Mouse (Mus musculus): ENCODE data around the gene Zswim3. TPM values are rescaled to one million over a fixed set of nuclear protein-coding genes. Genes with fewer than 3 reads are reported as not detected.

The Zswim3 gene
- polyA plus RNA-seq, 1 experiment from 2014 or later, result 5.3 TPM

DNA sequence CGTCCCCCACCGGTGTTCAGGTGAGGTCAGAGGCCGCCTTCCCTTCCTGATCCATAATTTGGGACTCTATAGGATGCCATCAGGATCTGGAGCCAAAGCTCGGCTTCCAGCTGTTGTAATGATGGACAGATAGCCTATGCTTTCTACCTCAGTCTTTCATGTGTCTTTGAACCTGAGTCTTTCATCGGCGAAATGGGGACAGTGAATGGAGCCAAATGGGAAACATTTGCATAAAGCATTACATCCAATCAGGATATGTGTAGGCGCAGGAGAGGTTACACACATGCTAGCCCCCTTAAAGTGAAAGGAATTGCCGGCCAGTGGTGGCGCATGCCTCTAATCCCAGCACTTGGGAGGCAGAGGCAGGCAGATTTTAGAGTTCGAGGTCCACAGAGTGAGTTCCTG, 18.3 kb downstream of the Zswim3 start:
- DNase-seq (ENCODE audit: low spot score) (peak; percentile 71), ATAC-seq (peak; percentile 72)
- Histone ChIP-seq H3K9ac (replicated peaks; ENCODE audit: low read depth) (peak overlapping the region; percentile 64), H3K4me1 (ENCODE audit: insufficient read depth, low read depth, low read length) (no peaks in the 10 kb centered on the region), H3K9me3 (ENCODE audit: low read length) (no peaks in the 10 kb centered on the region), H3K4me3 (ENCODE audit: low read depth, low read length) (peak overlapping the region; percentile 74), H3K27ac (ENCODE audit: low read length) (peak overlapping the region; percentile 78), H3K27me3 (replicated peaks; ENCODE audit: insufficient read depth, low read length) (no peaks in the 10 kb centered on the region), H3K36me3 (ENCODE audit: insufficient read depth, low read length) (peaks cover 12% of the 10 kb centered on the region), H3K4me2 (replicated peaks; ENCODE audit: low read depth, low read length) (peak overlapping the region; percentile 84)
- WGBS, result 2% methylated on average over 10 of the region's 10 CpGs
- TF ChIP-seq EP300 (IDR thresholded peaks at IDR 0.05), result peak; percentile 12; the same call in 1 of the 2 replicates
- peak; percentile 54 for TF ChIP-seq CTCF (IDR thresholded peaks at IDR 0.05)

GRCm38 (mm10) chr2:164823969-164824368, 19.1 kb downstream of the Zswim3 start:
- WGBS, result 93% methylated on average over 4 of the region's 4 CpGs
- H3K4me2 ChIP-seq (replicated peaks; ENCODE audit: low read depth, low read length), result no peak overlapping the region
- peaks cover 12% of the 10 kb centered on the region for H3K36me3 ChIP-seq (ENCODE audit: insufficient read depth, low read length)
- no peak overlapping the region for H3K4me3 ChIP-seq (ENCODE audit: low read depth, low read length)
- no peaks in the 10 kb centered on the region for H3K4me1 ChIP-seq (ENCODE audit: insufficient read depth, low read depth, low read length)
- TF ChIP-seq EP300 (IDR thresholded peaks at IDR 0.05), result no peak
- TF ChIP-seq CTCF (IDR thresholded peaks at IDR 0.05), result no peak
- no peaks in the 10 kb centered on the region for H3K9me3 ChIP-seq (ENCODE audit: low read length)
- H3K9ac ChIP-seq (replicated peaks; ENCODE audit: low read depth), result no peak overlapping the region
- no peak overlapping the region for H3K27ac ChIP-seq (ENCODE audit: low read length)
- ATAC-seq, result no peak
- DNase-seq (ENCODE audit: low spot score), result no peak
- no peaks in the 10 kb centered on the region for H3K27me3 ChIP-seq (replicated peaks; ENCODE audit: insufficient read depth, low read length)

DNA sequence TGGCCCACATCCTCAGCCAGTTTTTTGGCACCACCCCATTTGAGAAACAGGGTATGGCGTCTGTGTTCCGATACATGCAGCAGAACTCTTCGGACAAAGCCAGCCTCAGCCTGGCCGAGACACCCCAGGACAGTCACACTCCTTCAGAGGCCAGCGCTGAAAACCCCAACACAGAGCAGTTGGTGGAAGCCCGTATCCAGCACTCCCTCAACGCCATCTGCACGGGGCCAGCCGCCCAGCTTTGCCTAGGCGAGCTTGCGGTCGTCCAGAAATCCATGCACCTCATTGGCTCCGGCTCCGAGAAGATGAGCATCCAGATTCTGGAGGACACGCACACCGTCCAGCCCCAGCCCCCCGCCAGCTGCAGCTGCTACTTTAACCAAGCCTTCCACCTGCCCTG, 20.6 kb downstream of the Zswim3 start:
- no peak overlapping the region for H3K9ac ChIP-seq (replicated peaks; ENCODE audit: low read depth)
- H3K27me3 ChIP-seq (replicated peaks; ENCODE audit: insufficient read depth, low read length), result no peaks in the 10 kb centered on the region
- DNase-seq (ENCODE audit: low spot score) (no peak), ATAC-seq (no peak)
- TF ChIP-seq EP300 (IDR thresholded peaks at IDR 0.05) (no peak), CTCF (IDR thresholded peaks at IDR 0.05) (no peak)
- WGBS, result 95% methylated on average over 17 of the region's 17 CpGs
- H3K4me2 ChIP-seq (replicated peaks; ENCODE audit: low read depth, low read length), result no peak overlapping the region
- H3K4me1 ChIP-seq (ENCODE audit: insufficient read depth, low read depth, low read length), result no peaks in the 10 kb centered on the region
- H3K9me3 ChIP-seq (ENCODE audit: low read length), result no peaks in the 10 kb centered on the region
- peaks cover 12% of the 10 kb centered on the region for H3K36me3 ChIP-seq (ENCODE audit: insufficient read depth, low read length)
- no peak overlapping the region for H3K27ac ChIP-seq (ENCODE audit: low read length)
- H3K4me3 ChIP-seq (ENCODE audit: low read depth, low read length), result no peak overlapping the region

DNA sequence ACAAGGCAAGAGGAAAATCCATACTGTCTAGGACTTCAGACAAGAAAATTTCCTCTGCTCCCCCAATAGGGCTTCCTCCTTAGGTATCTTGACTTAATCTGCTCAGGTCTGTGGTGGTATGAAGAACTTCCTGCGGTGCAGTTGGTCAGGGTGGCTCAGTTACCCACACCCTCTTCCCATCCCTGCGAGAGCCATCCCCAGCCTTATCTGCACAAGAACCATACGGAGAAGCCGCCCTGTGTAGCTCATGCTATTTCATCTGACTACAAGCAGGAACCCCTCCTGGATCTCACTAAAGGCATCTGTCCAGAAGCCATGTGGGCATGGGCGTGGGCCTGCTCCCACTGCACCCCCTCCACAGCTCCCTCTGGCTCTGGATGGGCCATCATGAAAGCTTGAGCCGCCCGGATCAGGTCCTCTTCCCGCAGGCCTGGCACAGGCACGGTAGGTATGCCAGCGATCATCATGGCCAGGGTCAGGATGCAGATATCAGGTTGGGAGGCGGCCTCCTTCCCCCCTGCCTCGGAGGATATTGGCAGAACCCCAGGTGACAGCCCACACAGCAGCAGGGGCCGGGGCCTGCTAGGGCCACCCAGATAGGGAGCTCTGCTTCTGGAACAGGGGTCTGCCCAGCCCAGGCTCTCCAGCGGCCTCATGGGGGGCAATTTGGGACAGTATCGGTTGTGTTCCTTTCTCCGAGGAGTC, 22.4 kb downstream of the Zswim3 start:
- H3K4me3 ChIP-seq (ENCODE audit: low read depth, low read length), result no peak overlapping the region
- no peaks in the 10 kb centered on the region for H3K9me3 ChIP-seq (ENCODE audit: low read length)
- H3K36me3 ChIP-seq (ENCODE audit: insufficient read depth, low read length), result peaks cover 12% of the 10 kb centered on the region
- DNase-seq (ENCODE audit: low spot score) (no peak), ATAC-seq (no peak)
- no peak overlapping the region for H3K9ac ChIP-seq (replicated peaks; ENCODE audit: low read depth)
- WGBS, result 90% methylated on average over 15 of the region's 16 CpGs
- no peak overlapping the region for H3K4me2 ChIP-seq (replicated peaks; ENCODE audit: low read depth, low read length)
- TF ChIP-seq CTCF (IDR thresholded peaks at IDR 0.05) (no peak), EP300 (IDR thresholded peaks at IDR 0.05) (no peak)
- H3K4me1 ChIP-seq (ENCODE audit: insufficient read depth, low read depth, low read length), result no peaks in the 10 kb centered on the region; the same call in 1 of the 2 replicates
- H3K27me3 ChIP-seq (replicated peaks; ENCODE audit: insufficient read depth, low read length), result no peaks in the 10 kb centered on the region
- H3K27ac ChIP-seq (ENCODE audit: low read length), result no peak overlapping the region

DNA sequence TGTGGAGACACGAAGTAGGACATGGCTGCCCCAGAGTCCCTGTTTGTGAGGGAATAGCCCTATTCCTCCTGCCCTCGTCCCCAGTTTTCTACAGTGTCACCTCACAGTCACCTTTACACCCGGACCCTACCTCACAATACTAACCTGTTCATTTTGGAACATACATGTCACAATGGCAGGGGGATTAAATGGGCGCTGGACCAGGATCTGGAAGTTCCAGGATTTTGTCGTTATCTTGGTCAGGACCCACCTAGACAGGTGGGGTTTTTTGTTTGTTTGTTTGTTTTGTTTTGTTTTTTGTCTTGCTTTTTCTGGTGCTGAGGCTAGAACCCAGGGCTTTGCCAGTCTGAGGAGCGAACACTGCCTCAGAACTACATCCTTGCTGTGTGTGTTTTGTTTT, 23.5 kb downstream of the Zswim3 start, which contains the start of gene Spata25:
TSS of gene Spata25 (minus strand) at position 101 of the 400 bp plus-strand sequence.
- Histone ChIP-seq H3K36me3 (ENCODE audit: insufficient read depth, low read length) (peaks cover 12% of the 10 kb centered on the region), H3K4me1 (ENCODE audit: insufficient read depth, low read depth, low read length) (no peaks in the 10 kb centered on the region; the same call in 1 of the 2 replicates), H3K27ac (ENCODE audit: low read length) (no peak within 1 kb of the TSS), H3K9ac (replicated peaks; ENCODE audit: low read depth) (no peak within 1 kb of the TSS), H3K4me2 (replicated peaks; ENCODE audit: low read depth, low read length) (no peak within 1 kb of the TSS), H3K9me3 (ENCODE audit: low read length) (no peaks in the 10 kb centered on the region), H3K4me3 (ENCODE audit: low read depth, low read length) (no peak within 1 kb of the TSS), H3K27me3 (replicated peaks; ENCODE audit: insufficient read depth, low read length) (no peaks in the 10 kb centered on the region)
- no peak for TF ChIP-seq CTCF (IDR thresholded peaks at IDR 0.05)
- TF ChIP-seq EP300 (IDR thresholded peaks at IDR 0.05), result no peak
- DNase-seq (ENCODE audit: low spot score) (no peak), ATAC-seq (no peak)
- WGBS, result 86% methylated on average over 6 of the region's 6 CpGs

DNA sequence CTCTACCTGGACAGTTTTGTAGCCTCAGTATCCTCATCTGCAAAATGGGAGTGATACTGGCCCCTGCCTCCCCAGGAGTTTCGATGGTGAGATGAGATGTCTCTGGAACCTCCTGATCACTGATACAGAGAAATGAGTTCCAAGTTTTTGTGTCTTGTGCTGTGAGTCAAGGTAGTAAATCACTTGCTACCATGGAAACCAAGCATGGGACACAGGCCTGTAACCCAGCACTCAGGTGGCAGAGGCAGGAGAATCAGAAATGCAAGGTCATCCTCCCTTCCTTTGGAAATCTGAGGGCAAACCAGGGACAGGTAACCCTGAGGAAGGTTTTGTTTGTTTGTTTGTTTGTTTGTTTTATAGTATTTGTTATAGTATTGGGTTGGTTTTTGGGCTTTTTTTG, 24.2 kb downstream of the Zswim3 start:
- Histone ChIP-seq H3K27ac (ENCODE audit: low read length) (no peak overlapping the region), H3K9me3 (ENCODE audit: low read length) (no peaks in the 10 kb centered on the region), H3K9ac (replicated peaks; ENCODE audit: low read depth) (no peak overlapping the region), H3K27me3 (replicated peaks; ENCODE audit: insufficient read depth, low read length) (no peaks in the 10 kb centered on the region), H3K36me3 (ENCODE audit: insufficient read depth, low read length) (peaks cover 12% of the 10 kb centered on the region), H3K4me3 (ENCODE audit: low read depth, low read length) (no peak overlapping the region), H3K4me1 (ENCODE audit: insufficient read depth, low read depth, low read length) (peaks cover 2% of the 10 kb centered on the region), H3K4me2 (replicated peaks; ENCODE audit: low read depth, low read length) (no peak overlapping the region)
- ATAC-seq (no peak), DNase-seq (ENCODE audit: low spot score) (no peak)
- 96% methylated on average over 1 of the region's 1 CpGs for WGBS
- TF ChIP-seq CTCF (IDR thresholded peaks at IDR 0.05) (no peak), EP300 (IDR thresholded peaks at IDR 0.05) (no peak)
